Mouse (Mus musculus) hindbrain, embryonic 16.5 days (tissue): ENCODE measurements around the gene Gpr107. TPM values are rescaled to one million over a fixed set of nuclear protein-coding genes. Genes with fewer than 3 reads are reported as not detected.
A peak's percentile ranks its signal among the peaks of the same experiment; 100 is the strongest.

ENCODE experiments used
- ATAC-seq: fragments of 200-750 bp; cut with Nextera tagmentation; 2 replicates; pipeline ENCODE4 v1.8.0; 2017; ENCODE audit warnings: moderate TSS enrichment, moderate library complexity
- H3K27ac ChIP-seq: fragments of 300-500 bp; sonication (generic); 2 replicates; pipeline ENCODE4 v1.5.1; 2014; ENCODE audit warnings: low read depth, mild to moderate bottlenecking, control low read depth, low read length, moderate library complexity
- H3K27me3 ChIP-seq: fragments of 300-500 bp; sonication (generic); replicated peaks from 2 replicates; pipeline ENCODE4 v1.6.1; 2014; ENCODE audit warnings: low read length; ENCODE audit not compliant: control insufficient read depth, insufficient read depth
- H3K36me3 ChIP-seq: fragments of 300-500 bp; sonication (generic); 2 replicates; pipeline ENCODE4 v1.6.1; 2014; ENCODE audit warnings: mild to moderate bottlenecking, low read length, moderate library complexity, mixed read lengths; ENCODE audit not compliant: control insufficient read depth, insufficient read depth
- H3K4me1 ChIP-seq: fragments of 300-500 bp; sonication (generic); 2 replicates; pipeline ENCODE4 v1.6.1; 2014; ENCODE audit warnings: low read depth, low read length; ENCODE audit not compliant: control insufficient read depth, insufficient read depth
- H3K4me2 ChIP-seq: fragments of 300-500 bp; sonication (generic); 2 replicates; pipeline ENCODE4 v1.6.1; 2014; ENCODE audit warnings: mild to moderate bottlenecking, low read length, control low read depth, moderate library complexity
- H3K4me3 ChIP-seq: fragments of 300-500 bp; sonication (generic); 2 replicates; pipeline ENCODE4 v1.5.1; 2014; ENCODE audit warnings: mild to moderate bottlenecking, low read length, control low read depth, moderate library complexity
- H3K9ac ChIP-seq: fragments of 300-500 bp; sonication (generic); 2 replicates; pipeline ENCODE4 v1.6.1; 2014; ENCODE audit warnings: low read depth, mild to moderate bottlenecking, control low read depth, low read length, moderate library complexity
- H3K9me3 ChIP-seq: fragments of 300-500 bp; sonication (generic); 2 replicates; pipeline ENCODE4 v1.6.1; 2014; ENCODE audit warnings: mild to moderate bottlenecking, low read length, moderate library complexity; ENCODE audit not compliant: control insufficient read depth
- WGBS: fragments of 180-500 bp; shearing (Covaris S2); extraction: QIAGEN DNeasy Blood & Tissue Kit; methylation state at CpG from one replicate; pipeline ENCODE4 v1.1.7; 2014; 5-methylcytosine and 5-hydroxymethylcytosine counted together
- polyA plus RNA-seq: library from polyadenylated mRNA; unstranded; fragments of >200 nt; fragmentation: Nextera tagmentation; extraction: Ambion mirVana; gene quantifications from 2 replicates; pipeline ENCODE4 v1.2.1, GENCODE M21; 2015

Gene Gpr107
- polyA plus RNA-seq, 1 experiment from 2014 or later, result 34.4 TPM

DNA sequence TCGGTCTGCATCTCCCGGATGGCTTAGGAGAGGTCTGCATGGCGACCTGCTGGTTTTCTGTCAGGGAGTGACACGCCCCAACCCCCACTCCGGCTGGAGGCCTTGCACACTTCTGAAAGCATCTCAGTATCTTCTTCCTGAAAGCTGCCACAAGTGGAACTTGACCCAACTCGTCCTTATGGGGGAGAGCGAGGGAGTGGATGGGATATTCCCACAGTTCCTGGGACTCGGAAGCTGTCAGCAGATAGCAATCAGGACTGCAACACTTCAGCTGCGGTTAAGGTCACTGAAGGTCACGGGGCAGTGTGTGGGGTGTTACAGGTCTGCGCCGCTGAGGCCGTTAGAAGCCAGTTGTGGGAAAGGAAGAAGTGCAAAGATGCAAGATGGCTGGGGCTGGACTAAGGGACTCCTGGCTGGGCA is 16.6 kb upstream of the Gpr107 start:
- 65% methylated on average over 13 of the region's 13 CpGs for WGBS
- no peak overlapping the region for H3K4me3 ChIP-seq
- no peak for ATAC-seq
- peaks cover 14% of the 10 kb centered on the region for H3K4me1 ChIP-seq
- H3K27me3 ChIP-seq, result no peaks in the 10 kb centered on the region
- H3K9ac ChIP-seq, result no peak overlapping the region
- no peak overlapping the region for H3K4me2 ChIP-seq
- H3K36me3 ChIP-seq, result no peaks in the 10 kb centered on the region
- no peaks in the 10 kb centered on the region for H3K9me3 ChIP-seq
- no peak overlapping the region for H3K27ac ChIP-seq

DNA sequence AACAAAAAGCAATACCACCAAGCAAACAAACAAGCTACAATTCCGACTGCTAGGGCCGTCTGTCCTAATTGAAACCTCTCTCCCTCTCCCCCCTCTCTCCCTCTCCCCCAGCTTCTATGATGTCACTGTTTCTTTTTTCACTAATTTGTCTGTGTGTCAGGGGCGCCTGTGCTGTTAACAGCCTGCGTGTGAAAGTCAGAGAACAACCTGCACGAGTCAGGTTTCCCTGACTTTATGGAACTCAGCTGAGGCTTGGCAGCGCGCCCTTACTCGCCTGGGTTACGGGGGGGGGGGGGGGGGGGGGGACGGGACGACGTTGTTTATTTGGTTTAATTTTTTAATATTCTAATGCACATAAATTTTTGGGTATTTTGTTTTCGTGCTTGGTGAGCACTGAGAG is 15.8 kb upstream of the Gpr107 start:
- H3K4me1 ChIP-seq, result peaks cover 9% of the 10 kb centered on the region
- H3K9ac ChIP-seq, result no peak overlapping the region
- H3K4me2 ChIP-seq, result no peak overlapping the region
- H3K27ac ChIP-seq, result no peak overlapping the region
- no peak for ATAC-seq
- no peak overlapping the region for H3K4me3 ChIP-seq
- H3K27me3 ChIP-seq, result no peaks in the 10 kb centered on the region
- 64% methylated on average over 13 of the region's 13 CpGs for WGBS
- no peaks in the 10 kb centered on the region for H3K9me3 ChIP-seq
- H3K36me3 ChIP-seq, result no peaks in the 10 kb centered on the region

DNA sequence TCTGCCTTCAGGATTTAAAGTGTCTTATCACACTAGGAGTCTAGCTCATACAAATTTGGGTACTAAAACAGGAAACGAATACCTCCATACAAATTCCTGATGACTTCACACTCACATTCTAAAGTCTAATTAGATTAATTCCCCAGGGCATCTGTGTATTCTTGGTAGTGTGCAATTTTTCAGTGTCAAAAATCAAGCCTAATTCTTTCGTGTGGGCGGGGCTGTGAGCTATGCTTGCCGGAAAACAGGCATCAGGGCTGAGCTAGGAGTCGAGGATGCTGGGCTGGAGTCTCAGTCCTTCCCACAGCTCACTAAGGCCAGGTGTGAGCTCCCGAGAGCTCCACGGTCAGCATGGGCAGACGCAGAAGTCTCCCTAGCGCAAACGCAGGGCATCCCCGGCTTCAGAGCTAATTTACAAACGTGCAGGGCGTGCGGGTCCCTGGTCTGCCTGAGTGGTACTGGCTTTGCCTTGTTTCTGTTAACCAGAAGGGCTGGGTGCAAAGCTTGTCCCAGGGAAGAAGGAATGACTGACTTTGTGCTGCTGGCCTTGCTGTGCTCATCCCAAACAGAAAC is 15.0 kb upstream of the Gpr107 start:
- H3K27ac ChIP-seq, result no peak overlapping the region
- no peak for ATAC-seq

DNA sequence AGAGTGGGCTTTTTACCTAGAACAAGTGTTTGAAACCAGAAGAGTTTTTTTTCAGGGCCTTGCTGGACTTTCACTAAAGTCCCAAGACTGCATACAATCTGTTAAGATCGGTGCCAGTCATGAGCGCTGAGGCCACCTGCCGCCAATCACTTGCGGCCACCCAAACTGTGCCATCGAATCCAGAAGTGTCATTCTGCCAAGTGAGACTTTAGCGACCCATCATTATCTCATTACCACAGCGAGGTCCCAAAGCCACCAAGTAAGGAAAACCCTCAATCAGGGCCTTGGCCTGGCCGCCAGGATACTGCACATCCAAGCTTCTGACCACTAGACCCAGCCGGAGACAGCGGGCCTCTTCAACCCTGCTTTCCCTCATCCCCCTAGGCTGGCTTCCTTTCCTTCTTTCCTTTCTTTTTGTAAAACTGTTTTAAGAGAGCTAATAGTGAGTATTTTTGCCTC is 12.9 kb upstream of the Gpr107 start:
- Histone ChIP-seq H3K4me3 (no peak overlapping the region), H3K27ac (no peak overlapping the region), H3K4me1 (peaks cover 11% of the 10 kb centered on the region), H3K4me2 (no peak overlapping the region; the same call in 1 of the 2 replicates), H3K36me3 (no peaks in the 10 kb centered on the region), H3K9ac (no peak overlapping the region), H3K27me3 (no peaks in the 10 kb centered on the region), H3K9me3 (no peaks in the 10 kb centered on the region)
- no peak for ATAC-seq
- WGBS, result 83% methylated on average over 10 of the region's 10 CpGs

More for the DNA sequence above, 15.0 kb upstream of the Gpr107 start:
- Histone ChIP-seq H3K4me3 (no peak overlapping the region), H3K36me3 (no peaks in the 10 kb centered on the region), H3K4me2 (no peak overlapping the region), H3K9ac (no peak overlapping the region), H3K27me3 (no peaks in the 10 kb centered on the region), H3K9me3 (no peaks in the 10 kb centered on the region), H3K4me1 (peaks cover 8% of the 10 kb centered on the region)
- 76% methylated on average over 14 of the region's 14 CpGs for WGBS

DNA sequence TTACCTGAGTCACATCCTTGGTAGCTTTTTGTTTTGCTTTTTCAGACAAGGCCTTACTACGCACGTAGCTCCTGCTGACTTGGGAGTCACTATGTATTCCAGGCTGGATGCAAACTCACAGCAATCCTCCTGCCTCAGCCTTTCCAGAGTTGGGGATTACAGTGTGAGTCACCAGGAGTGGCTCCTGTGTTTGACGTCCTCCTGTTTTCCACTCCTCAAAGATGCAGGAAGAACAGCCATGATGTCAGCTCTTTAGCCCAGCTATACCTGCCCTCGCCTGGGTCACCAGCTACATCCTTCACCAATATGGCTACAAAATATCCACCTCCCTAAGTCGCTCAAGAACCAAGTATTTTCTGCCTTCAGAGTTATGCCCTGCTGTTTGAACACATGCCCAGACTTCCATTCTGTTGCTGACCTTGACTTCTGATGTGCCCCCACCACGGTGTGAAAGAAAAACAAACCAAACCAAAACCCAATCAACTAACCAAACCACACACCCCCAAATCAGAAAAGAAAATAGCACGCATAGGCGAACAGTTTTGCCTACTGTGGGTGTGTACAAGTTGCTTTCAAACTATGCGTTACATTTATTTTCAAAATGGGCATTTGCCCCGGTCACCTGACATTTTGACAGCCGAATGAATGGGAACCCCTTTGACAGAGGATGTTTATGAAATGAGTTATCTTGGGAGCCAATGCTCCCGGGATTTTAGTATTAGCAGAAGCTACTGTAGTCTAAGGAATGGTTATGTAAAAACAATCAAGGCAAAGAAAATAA is 11.9 kb upstream of the Gpr107 start:
- 70% methylated on average over 12 of the region's 12 CpGs for WGBS

DNA sequence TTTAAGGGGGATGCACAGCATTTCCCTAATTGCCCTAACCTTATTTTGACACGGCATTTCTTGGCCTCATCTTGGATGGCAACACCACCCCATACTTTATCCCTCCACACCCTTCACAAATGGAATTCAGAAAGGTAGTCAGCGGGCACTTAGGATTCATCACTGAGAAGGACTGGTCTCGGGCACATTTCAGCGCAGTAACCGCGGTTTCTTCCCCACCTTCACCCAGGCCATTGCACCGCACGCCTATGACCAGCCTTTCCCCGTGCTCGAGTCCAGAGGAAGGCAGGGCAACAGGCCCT is 11.4 kb upstream of the Gpr107 start:
- Histone ChIP-seq H3K4me2 (peak overlapping the region; percentile 89), H3K27me3 (no peaks in the 10 kb centered on the region), H3K9ac (peak overlapping the region; percentile 97), H3K4me1 (peaks cover 11% of the 10 kb centered on the region), H3K9me3 (no peaks in the 10 kb centered on the region), H3K4me3 (peak overlapping the region; percentile 94), H3K36me3 (no peaks in the 10 kb centered on the region), H3K27ac (peak overlapping the region; percentile 91; the same call in 1 of the 2 replicates)
- no peak for ATAC-seq
- 7% methylated on average over 10 of the region's 10 CpGs for WGBS

More for the DNA sequence above, 11.9 kb upstream of the Gpr107 start:
- H3K36me3 ChIP-seq, result no peaks in the 10 kb centered on the region
- no peak for ATAC-seq
- H3K4me1 ChIP-seq, result peaks cover 11% of the 10 kb centered on the region
- H3K27ac ChIP-seq, result no peak overlapping the region
- H3K4me3 ChIP-seq, result peak overlapping the region; percentile 94
- peak overlapping the region; percentile 89 for H3K4me2 ChIP-seq
- H3K27me3 ChIP-seq, result no peaks in the 10 kb centered on the region
- H3K9ac ChIP-seq, result peak overlapping the region; percentile 97
- no peaks in the 10 kb centered on the region for H3K9me3 ChIP-seq

DNA sequence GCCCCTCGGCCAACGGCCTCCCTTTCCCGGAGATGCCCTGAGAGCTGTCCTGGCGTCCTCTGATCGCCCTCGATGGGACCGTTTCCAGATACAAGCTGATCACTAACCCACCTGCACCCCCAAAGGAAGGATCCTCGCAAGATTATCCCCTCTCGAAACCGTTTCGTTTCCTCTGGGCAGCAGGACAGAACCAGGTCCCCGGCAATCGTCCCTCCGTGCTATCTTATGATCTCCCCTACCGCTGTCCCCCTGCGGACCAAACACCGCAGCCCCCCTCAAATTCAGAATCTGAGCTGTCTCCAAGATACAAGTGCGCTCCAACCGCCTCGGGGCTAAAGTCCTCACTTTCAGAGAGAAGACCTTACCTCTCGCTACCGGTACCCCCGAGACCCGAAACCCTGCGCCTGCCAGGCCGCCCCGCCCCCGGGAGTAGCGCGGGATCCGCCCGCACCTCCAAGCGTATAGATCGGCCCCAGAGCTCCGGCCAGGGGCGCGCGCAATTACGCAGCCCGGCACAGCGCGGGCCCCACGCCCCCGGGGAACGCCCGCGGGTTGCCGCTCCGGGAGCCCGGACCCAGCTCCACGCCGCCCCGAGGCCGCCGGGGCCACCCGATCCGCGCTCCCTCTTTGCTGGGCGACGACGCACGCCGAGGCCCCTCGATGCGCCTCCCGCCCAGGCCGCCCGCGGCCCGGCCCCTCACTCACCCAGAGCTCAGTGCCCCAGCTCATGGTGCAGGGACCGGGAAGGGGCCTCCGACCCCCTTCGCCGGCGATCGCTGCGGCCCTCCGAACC is 10.8 kb upstream of the Gpr107 start:
- H3K9ac ChIP-seq, result peak overlapping the region; percentile 97
- WGBS, result under 1% methylated on average over 72 of the region's 78 CpGs
- H3K27ac ChIP-seq, result peak overlapping the region; percentile 91
- H3K4me3 ChIP-seq, result peak overlapping the region; percentile 94
- ATAC-seq, result peak; percentile 72
- no peaks in the 10 kb centered on the region for H3K27me3 ChIP-seq
- H3K4me1 ChIP-seq, result peaks cover 11% of the 10 kb centered on the region
- no peaks in the 10 kb centered on the region for H3K9me3 ChIP-seq
- peaks cover 3% of the 10 kb centered on the region; the same call in 1 of the 2 replicates for H3K36me3 ChIP-seq
- peak overlapping the region; percentile 89 for H3K4me2 ChIP-seq

DNA sequence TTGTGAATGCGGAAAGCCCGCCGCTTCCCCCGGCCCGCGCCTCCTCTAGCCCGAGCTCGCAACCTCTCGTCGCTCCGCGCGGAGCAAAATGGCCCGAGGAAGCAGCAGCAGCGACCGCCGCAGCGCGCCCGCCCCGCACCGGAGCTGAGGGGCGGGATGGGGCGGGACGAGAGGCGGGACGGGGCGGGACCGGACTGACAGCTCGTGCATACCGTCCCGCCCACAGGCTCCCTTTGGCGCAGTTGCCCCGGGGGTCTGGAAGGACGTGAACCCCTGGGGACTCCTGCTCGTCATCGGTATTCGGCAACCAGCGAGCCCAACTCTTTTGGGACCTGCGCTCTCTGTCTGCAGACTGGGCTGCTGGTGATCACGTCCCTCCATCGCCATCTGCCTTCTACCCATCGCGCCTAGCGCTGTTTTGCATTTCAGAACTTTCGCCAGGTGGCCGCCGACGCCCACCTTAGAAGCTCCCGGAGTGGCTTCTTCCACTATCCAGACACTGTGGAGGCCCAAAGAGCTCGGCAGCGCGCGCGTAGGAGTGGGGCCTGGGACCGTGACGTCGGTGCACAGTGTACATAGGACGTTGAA is 10.2 kb upstream of the Gpr107 start, which contains the start of gene Fnbp1:
Gene Fnbp1 (minus strand): TSS at position 142 of the 588 bp plus-strand sequence.
- Histone ChIP-seq H3K36me3 (peaks cover 5% of the 10 kb centered on the region), H3K4me3 (peak within 1 kb of the TSS; percentile 94), H3K4me2 (peak within 1 kb of the TSS; percentile 89), H3K4me1 (peaks cover 11% of the 10 kb centered on the region), H3K27ac (peak within 1 kb of the TSS; percentile 91), H3K27me3 (no peaks in the 10 kb centered on the region), H3K9me3 (no peaks in the 10 kb centered on the region), H3K9ac (peak within 1 kb of the TSS; percentile 97)
- ATAC-seq, result peak; percentile 96
- under 1% methylated on average over 52 of the region's 59 CpGs for WGBS
